Mouse (Mus musculus) lung, postnatal 0 days (tissue): ENCODE results near the gene Sirt2.

ENCODE experiments used
- CTCF ChIP-seq: IDR thresholded peaks from 2 replicates; pipeline ENCODE4 v1.5.1; 2016; ENCODE audit warnings: antibody characterized with exemption, mild to moderate bottlenecking
- EP300 ChIP-seq: IDR thresholded peaks from 2 replicates; pipeline ENCODE4 v1.6.1; 2016; ENCODE audit warnings: antibody characterized with exemption, mild to moderate bottlenecking, control low read depth

- TF ChIP-seq CTCF, result no peak
- TF ChIP-seq EP300, result no peak
Observed at GRCm38 (mm10) chr7:28741368-28741708, 25.2 kb upstream of the Sirt2 start.
